Mouse (Mus musculus): ENCODE results near the gene 1110051M20Rik. TPM values are rescaled to one million over a fixed set of nuclear protein-coding genes. Genes with fewer than 3 reads are reported as not detected.

The 1110051M20Rik gene
- total and polyA plus RNA-seq, 3 experiments, result 0.05 to 0.76 TPM; not detected in 1

DNA sequence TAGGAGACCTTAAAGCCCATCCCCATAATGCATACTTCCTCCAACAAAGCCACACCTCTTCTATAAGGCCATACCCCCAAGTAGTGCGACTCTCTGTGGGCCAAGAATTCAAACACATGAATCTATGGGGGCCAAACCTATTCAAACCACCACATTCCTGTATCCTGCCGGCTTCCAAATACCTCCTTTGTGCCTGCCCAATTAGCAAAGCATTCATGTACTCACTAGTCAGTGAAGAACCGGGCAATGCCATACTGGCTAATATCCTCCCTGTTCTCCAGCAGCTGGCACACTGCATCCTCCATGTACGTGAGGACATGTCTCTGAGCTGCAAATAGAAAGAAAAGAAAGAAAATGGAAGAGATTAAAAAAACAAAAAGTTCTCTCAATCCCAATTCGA, 22.9 kb downstream of the 1110051M20Rik start:
- no peak for TF ChIP-seq TAL1 (conservative IDR thresholded peaks at IDR 0.05; ENCODE audit: low read depth, low read length)
- TF ChIP-seq POLR2AphosphoS5 (IDR thresholded peaks at IDR 0.05; ENCODE audit: insufficient replicate concordance, low read depth, low read length), result no peak
- TF ChIP-seq CTCF (IDR thresholded peaks at IDR 0.05; ENCODE audit: low read depth, low read length), result no peak
- no peak for TF ChIP-seq GATA1 (IDR thresholded peaks at IDR 0.05; ENCODE audit: borderline replicate concordance, low read length)
- no peak for TF ChIP-seq GATA2 (IDR thresholded peaks at IDR 0.05; ENCODE audit: borderline replicate concordance, low read depth, low read length)
- Histone ChIP-seq H3K27me3 (ENCODE audit: insufficient read depth, low read length) (peaks cover 5% of the 10 kb centered on the region; the same call in 1 of the 2 replicates), H3K4me1 (ENCODE audit: insufficient read depth, low read depth, low read length) (no peaks in the 10 kb centered on the region), H3K4me3 (ENCODE audit: low read depth, low read length) (no peak overlapping the region), H3K36me3 (replicated peaks) (no peaks in the 10 kb centered on the region), H3K9me3 (replicated peaks) (no peaks in the 10 kb centered on the region)
- ATAC-seq (ENCODE audit: extremely low read depth, insufficient number of reproducible peaks, low FRiP score, poor library complexity, severe bottlenecking) (no peak), DNase-seq (ENCODE audit: low spot score) (no peak)

DNA sequence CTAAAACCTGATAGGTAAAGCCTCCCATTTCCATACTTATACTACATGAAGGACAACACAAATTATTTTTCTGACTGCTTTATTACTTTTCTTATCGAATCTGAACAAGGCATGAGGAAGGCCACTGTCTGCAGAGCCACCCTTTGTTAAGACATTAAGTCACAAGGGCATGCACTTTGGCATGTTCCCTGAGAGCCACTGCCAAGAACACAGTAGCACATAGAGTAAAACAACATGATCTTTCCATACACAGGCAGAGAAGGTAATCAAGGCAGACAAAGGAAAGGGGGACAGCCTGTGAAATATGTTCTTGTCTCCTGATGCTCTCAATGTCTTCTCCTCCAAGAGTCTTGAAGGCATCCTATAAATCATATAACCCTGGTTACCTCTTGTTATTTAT, 30.7 kb downstream of the 1110051M20Rik start:
- H3K9me3 ChIP-seq (replicated peaks), result no peaks in the 10 kb centered on the region
- DNase-seq (ENCODE audit: low spot score) (no peak), ATAC-seq (ENCODE audit: extremely low read depth, insufficient number of reproducible peaks, low FRiP score, poor library complexity, severe bottlenecking) (no peak)
- H3K27me3 ChIP-seq (ENCODE audit: insufficient read depth, low read length), result peaks cover 21% of the 10 kb centered on the region
- no peaks in the 10 kb centered on the region for H3K36me3 ChIP-seq (replicated peaks)
- H3K4me3 ChIP-seq (ENCODE audit: low read depth, low read length), result no peak overlapping the region
- no peak for TF ChIP-seq GATA1 (IDR thresholded peaks at IDR 0.05; ENCODE audit: borderline replicate concordance, low read length)
- no peak for TF ChIP-seq POLR2AphosphoS5 (IDR thresholded peaks at IDR 0.05; ENCODE audit: insufficient replicate concordance, low read depth, low read length)
- no peak for TF ChIP-seq CTCF (IDR thresholded peaks at IDR 0.05; ENCODE audit: low read depth, low read length)
- TF ChIP-seq GATA2 (IDR thresholded peaks at IDR 0.05; ENCODE audit: borderline replicate concordance, low read depth, low read length), result no peak
- no peaks in the 10 kb centered on the region for H3K4me1 ChIP-seq (ENCODE audit: insufficient read depth, low read depth, low read length)

DNA sequence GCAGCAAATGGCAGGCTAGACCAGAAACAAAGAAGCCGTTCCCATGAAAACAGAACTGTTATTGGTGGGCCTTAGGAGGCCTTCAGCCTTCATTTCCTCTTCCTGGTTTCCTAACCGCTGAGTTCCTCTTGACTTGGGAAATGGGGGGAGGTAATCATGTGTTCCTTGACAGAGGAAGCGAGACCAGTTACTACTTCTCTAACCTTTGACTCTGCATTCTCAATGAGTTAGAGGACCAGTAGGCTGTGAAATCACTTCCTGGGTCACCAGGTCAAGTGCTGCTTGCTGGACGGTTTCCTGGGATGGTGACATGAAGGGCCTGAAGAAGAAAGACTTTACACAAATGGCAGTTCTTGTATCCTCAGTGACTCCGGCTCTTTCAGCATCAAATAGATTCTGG, 32.1 kb downstream of the 1110051M20Rik start:
- DNase-seq (ENCODE audit: low spot score) (no peak), ATAC-seq (ENCODE audit: extremely low read depth, insufficient number of reproducible peaks, low FRiP score, poor library complexity, severe bottlenecking) (no peak)
- TF ChIP-seq POLR2AphosphoS5 (IDR thresholded peaks at IDR 0.05; ENCODE audit: insufficient replicate concordance, low read depth, low read length) (no peak), GATA2 (IDR thresholded peaks at IDR 0.05; ENCODE audit: borderline replicate concordance, low read depth, low read length) (no peak), TAL1 (conservative IDR thresholded peaks at IDR 0.05; ENCODE audit: low read depth, low read length) (no peak), CTCF (IDR thresholded peaks at IDR 0.05; ENCODE audit: low read depth, low read length) (no peak), GATA1 (IDR thresholded peaks at IDR 0.05; ENCODE audit: borderline replicate concordance, low read length) (no peak)
- no peaks in the 10 kb centered on the region for H3K9me3 ChIP-seq (replicated peaks)
- H3K27me3 ChIP-seq (ENCODE audit: insufficient read depth, low read length), result peaks cover 18% of the 10 kb centered on the region
- H3K36me3 ChIP-seq (replicated peaks), result no peaks in the 10 kb centered on the region
- H3K4me3 ChIP-seq (ENCODE audit: low read depth, low read length), result no peak overlapping the region
- H3K4me1 ChIP-seq (ENCODE audit: insufficient read depth, low read depth, low read length), result no peaks in the 10 kb centered on the region

DNA sequence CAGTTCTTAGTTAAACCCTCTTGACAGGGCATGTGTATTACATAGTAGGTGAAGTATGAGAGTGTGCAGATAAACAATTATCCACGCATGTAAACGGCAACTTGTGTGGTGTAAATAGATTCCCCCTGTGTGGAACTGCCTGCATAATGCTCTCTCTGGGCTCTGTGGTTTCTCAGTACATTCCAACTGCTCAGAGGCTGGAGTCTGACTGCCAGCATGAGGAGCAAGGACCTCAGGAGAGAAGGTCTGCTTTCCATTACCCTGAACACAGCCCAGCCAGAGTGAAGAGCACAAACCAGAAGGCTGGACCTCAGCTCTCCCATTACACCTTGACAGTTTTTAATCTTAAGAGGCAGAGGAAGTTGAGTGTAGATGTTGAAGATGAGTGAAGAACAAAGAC, 33.0 kb downstream of the 1110051M20Rik start:
- no peak for TF ChIP-seq GATA1 (IDR thresholded peaks at IDR 0.05; ENCODE audit: borderline replicate concordance, low read length)
- TF ChIP-seq POLR2AphosphoS5 (IDR thresholded peaks at IDR 0.05; ENCODE audit: insufficient replicate concordance, low read depth, low read length), result no peak
- TF ChIP-seq TAL1 (conservative IDR thresholded peaks at IDR 0.05; ENCODE audit: low read depth, low read length), result no peak
- TF ChIP-seq GATA2 (IDR thresholded peaks at IDR 0.05; ENCODE audit: borderline replicate concordance, low read depth, low read length), result no peak
- no peak for TF ChIP-seq CTCF (IDR thresholded peaks at IDR 0.05; ENCODE audit: low read depth, low read length)
- H3K4me3 ChIP-seq (ENCODE audit: low read depth, low read length), result no peak overlapping the region
- no peaks in the 10 kb centered on the region for H3K4me1 ChIP-seq (ENCODE audit: insufficient read depth, low read depth, low read length)
- DNase-seq (ENCODE audit: low spot score) (no peak), ATAC-seq (ENCODE audit: extremely low read depth, insufficient number of reproducible peaks, low FRiP score, poor library complexity, severe bottlenecking) (no peak)
- H3K27me3 ChIP-seq (ENCODE audit: insufficient read depth, low read length), result peaks cover 19% of the 10 kb centered on the region
- no peaks in the 10 kb centered on the region for H3K9me3 ChIP-seq (replicated peaks)
- no peaks in the 10 kb centered on the region for H3K36me3 ChIP-seq (replicated peaks)

DNA sequence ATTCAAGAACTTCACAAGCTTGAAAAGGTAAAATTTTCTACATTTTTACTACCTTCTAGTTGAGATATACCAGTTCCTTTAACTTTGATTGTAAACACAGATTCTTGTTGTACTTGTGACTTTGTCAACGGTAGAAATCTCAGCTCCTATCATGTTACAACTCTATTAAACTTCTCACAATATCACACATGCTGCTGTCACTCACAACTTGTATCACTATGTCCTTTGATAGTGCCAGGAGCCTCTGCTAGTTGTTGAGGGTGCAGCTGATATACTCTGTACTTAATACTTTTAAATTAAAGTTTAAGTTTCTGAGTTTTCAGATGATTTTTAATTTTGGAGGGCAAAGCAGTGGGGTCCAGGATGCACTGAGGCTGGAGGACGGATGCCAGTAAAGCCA, 36.5 kb downstream of the 1110051M20Rik start:
- Histone ChIP-seq H3K36me3 (replicated peaks) (no peaks in the 10 kb centered on the region), H3K4me3 (ENCODE audit: low read depth, low read length) (no peak overlapping the region), H3K27me3 (ENCODE audit: insufficient read depth, low read length) (peaks cover 20% of the 10 kb centered on the region), H3K9me3 (replicated peaks) (no peaks in the 10 kb centered on the region), H3K4me1 (ENCODE audit: insufficient read depth, low read depth, low read length) (no peaks in the 10 kb centered on the region)
- ATAC-seq (ENCODE audit: extremely low read depth, insufficient number of reproducible peaks, low FRiP score, poor library complexity, severe bottlenecking) (no peak), DNase-seq (ENCODE audit: low spot score) (no peak)
- TF ChIP-seq POLR2AphosphoS5 (IDR thresholded peaks at IDR 0.05; ENCODE audit: insufficient replicate concordance, low read depth, low read length) (no peak), GATA2 (IDR thresholded peaks at IDR 0.05; ENCODE audit: borderline replicate concordance, low read depth, low read length) (no peak), CTCF (IDR thresholded peaks at IDR 0.05; ENCODE audit: low read depth, low read length) (no peak), GATA1 (IDR thresholded peaks at IDR 0.05; ENCODE audit: borderline replicate concordance, low read length) (no peak), TAL1 (conservative IDR thresholded peaks at IDR 0.05; ENCODE audit: low read depth, low read length) (no peak)

DNA sequence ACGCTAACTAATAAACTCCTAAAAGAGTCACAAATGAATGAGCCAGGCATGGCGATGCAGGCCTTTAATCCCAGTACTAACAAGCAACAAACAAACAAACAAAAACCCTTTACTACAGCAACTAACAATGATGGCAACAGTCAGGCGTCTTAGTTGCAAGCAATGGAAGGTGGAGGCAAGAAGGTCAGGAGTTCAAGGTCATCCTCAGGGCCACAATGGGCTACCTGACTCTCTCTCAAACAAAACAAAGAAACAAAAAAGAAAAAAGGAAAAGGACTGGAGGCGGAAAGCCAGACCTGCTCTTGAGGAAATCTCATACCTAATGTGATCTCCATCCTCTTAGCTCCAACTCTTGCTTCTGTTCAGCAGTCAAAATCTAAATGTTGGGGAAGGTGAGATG, 39.4 kb downstream of the 1110051M20Rik start:
- H3K27me3 ChIP-seq (ENCODE audit: insufficient read depth, low read length), result peaks cover 12% of the 10 kb centered on the region
- no peak overlapping the region for H3K4me3 ChIP-seq (ENCODE audit: low read depth, low read length)
- ATAC-seq (ENCODE audit: extremely low read depth, insufficient number of reproducible peaks, low FRiP score, poor library complexity, severe bottlenecking) (no peak), DNase-seq (ENCODE audit: low spot score) (no peak)
- H3K36me3 ChIP-seq (replicated peaks), result no peaks in the 10 kb centered on the region
- TF ChIP-seq TAL1 (conservative IDR thresholded peaks at IDR 0.05; ENCODE audit: low read depth, low read length) (no peak), GATA1 (IDR thresholded peaks at IDR 0.05; ENCODE audit: borderline replicate concordance, low read length) (no peak), POLR2AphosphoS5 (IDR thresholded peaks at IDR 0.05; ENCODE audit: insufficient replicate concordance, low read depth, low read length) (no peak), GATA2 (IDR thresholded peaks at IDR 0.05; ENCODE audit: borderline replicate concordance, low read depth, low read length) (no peak), CTCF (IDR thresholded peaks at IDR 0.05; ENCODE audit: low read depth, low read length) (no peak)
- no peaks in the 10 kb centered on the region for H3K4me1 ChIP-seq (ENCODE audit: insufficient read depth, low read depth, low read length)
- no peaks in the 10 kb centered on the region for H3K9me3 ChIP-seq (replicated peaks)
